22 mouse cellular contexts compared by ENCODE assay signal in genomic region chr2:103572354-103572753, GRCm38 (mm10). TPM values are rescaled to one million over a fixed set of nuclear protein-coding genes. Genes with fewer than 3 reads are reported as not detected.
DNase-seq lines count a peak whose midpoint lies in the region; ATAC-seq lines count a peak whose summit lies in the region.
"Had no signal": no experiment of that assay in that cellular context is flagged by ENCODE, and none has a peak within 500 bp of the region (broad histone marks: within the 10 kb centered on the region; RNA-seq: fewer than 3 reads in every experiment).

No protein-coding gene starts in this region.

- WGBS in kidney, embryonic 14.5 days: 55% methylated on average over 2 of the region's 2 CpGs
- WGBS in liver, embryonic 12.5 days (ENCODE audit: insufficient replicate concordance): 64% methylated on average over 2 of the region's 2 CpGs

- H3K27ac ChIP-seq in kidney, embryonic 14.5 days (ENCODE audit: low read depth, low read length): no peak overlapping the region
- peak overlapping the region; percentile 55; the same call in 1 of the 2 replicates for H3K27ac ChIP-seq in liver, embryonic 12.5 days
- H3K27ac ChIP-seq: embryonic facial prominence, embryonic 12.5 days; hindbrain, embryonic 10.5 days; kidney, postnatal 0 days; limb, embryonic 13.5 days; midbrain, embryonic 13.5 days had no signal

- no peak overlapping the region for H3K9ac ChIP-seq in kidney, embryonic 14.5 days (ENCODE audit: low read depth, low read length)
- no peak overlapping the region for H3K9ac ChIP-seq in liver, embryonic 12.5 days
- H3K9ac ChIP-seq: embryonic facial prominence, embryonic 12.5 days; limb, embryonic 13.5 days; lung, embryonic 14.5 days; midbrain, embryonic 13.5 days had no signal

- H3K4me3 ChIP-seq in kidney, embryonic 14.5 days (ENCODE audit: low read length): no peak overlapping the region
- no peak overlapping the region for H3K4me3 ChIP-seq in liver, embryonic 12.5 days
- H3K4me3 ChIP-seq: embryonic facial prominence, embryonic 12.5 days; erythroblast, embryonic 14.5 days; hindbrain, embryonic 10.5 days; limb, embryonic 13.5 days; megakaryocyte, embryonic 14.5 days; midbrain, embryonic 13.5 days had no signal

- no peak; the same call in 1 of the 2 replicates for ATAC-seq in kidney, embryonic 14.5 days (ENCODE audit: low FRiP score, low TSS enrichment)
- peak; percentile 76 for ATAC-seq in liver, embryonic 12.5 days
- ATAC-seq: activated CD4-positive, CD25-positive, alpha-beta regulatory T cell, adult 4 months; midbrain, embryonic 13.5 days had no signal

- no peaks in the 10 kb centered on the region for H3K36me3 ChIP-seq in kidney, embryonic 14.5 days (ENCODE audit: control insufficient read depth, insufficient read depth, low read length)
- no peaks in the 10 kb centered on the region for H3K36me3 ChIP-seq in liver, embryonic 12.5 days
- H3K36me3 ChIP-seq: embryonic facial prominence, embryonic 12.5 days; hindbrain, embryonic 10.5 days; limb, embryonic 13.5 days; midbrain, embryonic 13.5 days had no signal

- H3K27me3 ChIP-seq in kidney, embryonic 14.5 days (ENCODE audit: control insufficient read depth, insufficient read depth, low read length): no peaks in the 10 kb centered on the region
- peaks cover 66% of the 10 kb centered on the region for H3K27me3 ChIP-seq in liver, embryonic 12.5 days (replicated peaks)
- H3K27me3 ChIP-seq: embryonic facial prominence, embryonic 12.5 days; limb, embryonic 13.5 days; midbrain, embryonic 13.5 days had no signal

- H3K9me3 ChIP-seq in kidney, embryonic 14.5 days (ENCODE audit: control insufficient read depth, low read length): no peaks in the 10 kb centered on the region
- H3K9me3 ChIP-seq in liver, embryonic 12.5 days (replicated peaks): no peaks in the 10 kb centered on the region
- H3K9me3 ChIP-seq: embryonic facial prominence, embryonic 12.5 days; hindbrain, embryonic 10.5 days; limb, embryonic 13.5 days; megakaryocyte, embryonic 14.5 days; midbrain, embryonic 13.5 days had no signal

- no peak overlapping the region for H3K4me2 ChIP-seq in kidney, embryonic 14.5 days (replicated peaks; ENCODE audit: low read depth, low read length)
- H3K4me2 ChIP-seq in liver, embryonic 12.5 days: peak overlapping the region; percentile 38
- H3K4me2 ChIP-seq: embryonic facial prominence, embryonic 12.5 days; heart, embryonic 11.5 days; limb, embryonic 13.5 days; lung, embryonic 14.5 days; midbrain, embryonic 13.5 days had no signal

- DNase-seq in kidney, adult 11 months: peak; percentile 42
- no peak for DNase-seq in liver
- DNase-seq in kidney, postnatal 25 days: peak; percentile 29 to 56
- no peak for DNase-seq in layer of hippocampus, postnatal 25 days (ENCODE audit: extremely low spot score in 1 of 2, low spot score in 1 of 2)
- no peak for DNase-seq in MN1 (ENCODE audit: low spot score)
- DNase-seq: adrenal gland, postnatal 10 days; cerebellum, adult 2 months; cerebellum, postnatal 25 days; gastrocnemius, postnatal 10 days; lung, embryonic 14.5 days; thymus, adult 18-20 months had no signal

- peaks cover 23% of the 10 kb centered on the region for H3K4me1 ChIP-seq in kidney, embryonic 14.5 days (ENCODE audit: control insufficient read depth, insufficient read depth, low read length)
- peaks cover 48% of the 10 kb centered on the region for H3K4me1 ChIP-seq in liver, embryonic 12.5 days

RNA-seq across cellular contexts. Expression of gene Abtb2, which starts 6.2 kb away (rescaled TPM):
- polyA plus RNA-seq in kidney, embryonic 14.5 days (2014; fragmentation: Nextera tagmentation; extraction: Ambion mirVana): 4.9 and 7.6 TPM in 2 replicates
- polyA plus RNA-seq in liver, embryonic 12.5 days (2016; fragmentation: Nextera tagmentation; extraction: Ambion mirVana): 4.1 and 4.5 TPM in 2 replicates
- total RNA-seq in layer of hippocampus, postnatal 25 days (2021): 10 to 100 TPM; 11.9 to 13.2 TPM

Comparison
In these comparisons a context has a peak if more than half of its experiments do, and no peak if none do; other contexts are left out.
1. DNase-seq: peak in kidney, adult 11 months (single experiment) and kidney, postnatal 25 days (2 of 2); none in liver (single experiment), layer of hippocampus, postnatal 25 days (0 of 2) and MN1 (single experiment).